Mouse (Mus musculus): ENCODE results near the gene Tango6. TPM values are rescaled to one million over a fixed set of nuclear protein-coding genes. Genes with fewer than 3 reads are reported as not detected.

The Tango6 gene
- 1 to 10 TPM; 5.7 to 7.1 TPM for total RNA-seq (2021)

DNA sequence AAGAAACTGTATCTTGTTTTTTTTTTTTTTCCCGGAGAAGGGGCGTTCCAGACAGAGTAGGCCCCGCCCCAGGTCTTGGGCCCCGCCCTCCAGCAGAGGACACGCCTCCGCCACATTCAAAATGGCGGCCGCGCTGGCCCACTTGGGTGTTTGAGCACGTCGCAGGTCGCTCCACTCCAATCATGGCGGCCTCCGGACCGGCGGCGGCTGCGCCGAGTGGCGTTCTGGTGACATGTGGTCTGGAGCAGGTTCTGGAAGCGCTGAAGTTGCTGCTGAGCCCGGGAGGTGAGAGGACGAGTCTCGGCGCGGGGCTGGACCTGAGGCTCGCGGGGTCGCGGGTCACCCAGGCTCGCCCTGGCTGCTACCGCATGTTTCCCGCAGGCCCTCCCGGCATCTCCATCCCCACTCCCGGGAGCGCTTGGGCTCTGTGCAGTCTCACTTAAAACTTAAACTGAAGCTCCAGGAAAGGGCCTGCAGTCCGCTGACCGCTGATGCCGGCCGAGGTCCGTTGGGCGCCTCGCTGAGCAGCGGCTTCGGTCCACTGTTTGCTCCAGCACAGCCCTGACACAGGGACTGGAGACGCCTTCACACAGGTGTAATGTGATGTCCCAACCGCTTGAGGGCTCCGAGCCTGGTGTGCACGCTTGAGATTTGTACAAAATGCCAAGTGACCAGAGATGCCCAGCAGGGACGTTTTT lies at the start of gene Tango6:
Tango6 (plus strand) TSS at position 98 of the 698 bp plus-strand sequence.
- DNase-seq (ENCODE audit: extremely low spot score in 1 of 2, low spot score in 1 of 2) = peak; percentile 81 to 86

DNA sequence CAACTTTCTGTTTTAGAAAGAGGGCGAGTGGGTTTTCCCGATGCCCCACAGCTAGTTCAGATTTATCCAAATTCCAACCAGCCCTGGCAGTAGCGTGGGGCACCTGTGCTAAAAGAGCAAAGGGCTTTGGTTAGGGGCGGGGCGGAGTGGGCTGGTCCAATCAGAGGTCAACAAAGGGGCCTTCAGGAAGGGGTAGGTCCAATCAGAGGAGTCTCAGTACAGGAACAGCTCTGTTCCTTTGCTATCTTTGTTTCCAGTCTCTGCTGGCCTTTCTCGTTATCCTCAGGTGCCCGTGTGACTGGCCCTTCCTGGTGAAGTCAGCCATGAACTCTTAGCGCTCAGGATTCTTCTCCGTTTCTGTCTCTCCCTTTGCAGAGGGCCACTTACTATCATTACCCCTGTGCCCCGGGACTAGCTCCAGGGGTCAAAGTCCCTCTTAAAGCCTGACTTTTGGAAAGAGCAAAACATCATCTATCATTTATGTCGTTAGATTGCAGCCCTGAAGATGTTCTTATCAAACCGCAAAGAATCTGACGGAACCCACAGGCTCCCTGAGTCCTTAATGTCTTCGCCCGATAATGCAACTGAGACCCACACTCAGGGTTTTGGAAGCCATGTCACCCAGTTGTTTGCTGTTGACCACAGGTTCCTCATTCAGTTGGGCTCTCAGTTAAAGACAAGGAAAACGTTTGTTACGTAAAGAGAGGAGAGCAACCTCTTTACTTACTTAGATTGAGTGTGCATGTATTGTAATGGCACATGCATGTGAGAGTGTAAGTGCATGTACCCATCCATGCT lies 49.3 kb upstream of the Tango6 start:
- DNase-seq (ENCODE audit: extremely low spot score in 1 of 2, low spot score in 1 of 2) = no peak

DNA sequence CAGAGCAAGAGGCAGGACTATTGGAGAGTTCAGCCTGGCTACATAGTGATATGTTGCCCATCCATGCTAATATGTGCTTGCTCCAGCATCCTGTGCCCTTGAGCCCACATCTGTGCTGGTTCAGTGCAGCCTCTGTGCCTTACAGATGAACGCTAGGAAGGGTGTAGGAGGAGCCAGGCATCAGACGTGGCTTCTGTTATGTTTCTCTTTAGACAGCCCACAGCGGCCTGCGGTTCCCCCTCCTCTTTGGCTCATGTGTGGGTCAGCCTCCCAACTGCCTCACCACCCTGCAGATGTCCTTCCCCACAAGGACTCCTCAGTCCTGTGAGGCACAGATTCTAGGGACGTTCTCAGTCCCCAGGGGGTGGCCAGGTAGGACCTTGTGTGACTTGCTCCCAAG lies 47.6 kb upstream of the Tango6 start:
- DNase-seq (ENCODE audit: extremely low spot score in 1 of 2, low spot score in 1 of 2) = no peak

DNA sequence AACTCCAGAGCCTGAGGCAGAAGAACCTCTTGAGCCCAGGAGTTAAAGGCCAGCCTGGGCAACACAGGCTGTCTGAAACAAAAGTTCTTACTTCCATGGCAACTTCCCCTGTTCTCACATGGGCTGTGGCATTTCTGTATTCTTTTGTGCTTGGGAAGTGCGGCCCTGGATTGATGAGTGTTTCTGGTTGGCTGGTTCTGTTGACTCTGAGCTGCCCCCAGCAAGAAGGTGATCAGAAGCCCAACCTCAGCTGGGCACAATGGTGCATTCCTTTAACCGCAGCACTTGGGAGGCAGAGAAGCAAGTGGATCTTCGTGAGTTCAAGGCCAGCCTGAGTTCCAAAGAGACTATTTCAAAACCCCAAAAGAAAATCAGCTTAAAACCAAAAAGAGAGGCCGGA lies 45.4 kb upstream of the Tango6 start:
- DNase-seq (ENCODE audit: extremely low spot score in 1 of 2, low spot score in 1 of 2) = no peak

DNA sequence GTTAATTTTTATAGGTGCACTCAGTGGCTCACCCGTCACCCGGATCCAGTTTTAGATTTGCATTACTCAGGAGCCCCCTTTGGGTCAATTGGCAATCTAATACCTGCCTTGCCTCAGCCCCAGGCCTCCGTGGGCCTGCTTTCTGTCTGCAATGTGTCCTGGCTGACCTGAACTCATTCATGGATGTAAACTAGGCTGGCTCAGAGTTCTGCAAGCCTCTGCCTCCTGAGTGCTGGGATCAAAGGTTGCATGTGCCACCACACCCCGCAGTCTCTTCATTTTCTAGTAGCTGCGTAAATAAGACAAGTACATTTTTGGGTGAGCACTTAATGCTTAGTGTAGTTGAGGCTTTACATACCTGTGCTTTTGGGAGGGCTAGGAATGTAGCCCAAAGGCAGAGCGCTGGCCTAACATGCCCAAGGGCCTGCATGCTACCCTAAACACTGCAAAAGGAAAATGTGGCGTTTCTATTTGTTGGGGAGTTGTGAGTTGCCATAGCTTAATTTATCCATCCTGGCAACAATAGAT lies 44.0 kb upstream of the Tango6 start:
- DNase-seq (ENCODE audit: extremely low spot score in 1 of 2, low spot score in 1 of 2) = no peak

DNA sequence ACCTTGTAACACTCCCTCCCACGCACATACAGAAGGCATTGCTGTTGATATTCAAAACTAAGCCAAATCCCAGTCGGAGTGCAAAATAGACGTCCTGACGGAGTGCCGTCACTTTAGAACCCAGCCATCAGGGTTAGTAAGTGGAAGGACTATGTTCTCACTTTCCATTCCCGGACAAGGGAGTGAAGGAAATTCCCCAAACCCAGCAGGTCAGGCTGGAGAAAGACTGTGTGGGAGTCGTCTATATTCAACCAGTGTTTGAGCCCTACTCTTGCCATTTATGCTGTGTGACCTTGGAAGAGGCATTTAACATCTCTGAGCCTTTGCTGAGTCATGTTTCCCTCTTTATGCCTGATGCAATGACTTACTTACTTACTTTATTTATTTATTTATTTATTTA lies 42.7 kb upstream of the Tango6 start:
- no peak for DNase-seq (ENCODE audit: extremely low spot score in 1 of 2, low spot score in 1 of 2)

DNA sequence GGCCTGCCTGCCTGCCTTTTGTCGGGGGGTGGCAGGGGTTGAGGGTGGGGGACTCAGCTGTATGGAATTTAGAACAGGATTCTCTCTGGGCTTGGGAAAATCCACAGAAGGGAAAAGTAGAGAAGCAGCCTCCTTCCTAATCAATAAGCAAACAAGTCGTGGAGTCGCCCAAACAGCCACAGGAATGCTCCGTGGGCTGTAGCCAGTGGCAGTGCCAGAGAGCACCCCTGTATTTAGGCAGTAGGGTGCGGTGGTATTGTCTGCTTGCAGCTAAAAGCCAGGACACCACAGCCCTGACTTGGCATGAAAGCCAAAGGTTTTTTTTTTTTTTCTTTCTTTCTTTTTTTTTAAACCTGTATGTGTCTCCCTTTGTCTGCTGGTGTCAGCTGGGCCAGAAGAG lies 41.9 kb upstream of the Tango6 start:
- DNase-seq (ENCODE audit: extremely low spot score in 1 of 2, low spot score in 1 of 2) = no peak

DNA sequence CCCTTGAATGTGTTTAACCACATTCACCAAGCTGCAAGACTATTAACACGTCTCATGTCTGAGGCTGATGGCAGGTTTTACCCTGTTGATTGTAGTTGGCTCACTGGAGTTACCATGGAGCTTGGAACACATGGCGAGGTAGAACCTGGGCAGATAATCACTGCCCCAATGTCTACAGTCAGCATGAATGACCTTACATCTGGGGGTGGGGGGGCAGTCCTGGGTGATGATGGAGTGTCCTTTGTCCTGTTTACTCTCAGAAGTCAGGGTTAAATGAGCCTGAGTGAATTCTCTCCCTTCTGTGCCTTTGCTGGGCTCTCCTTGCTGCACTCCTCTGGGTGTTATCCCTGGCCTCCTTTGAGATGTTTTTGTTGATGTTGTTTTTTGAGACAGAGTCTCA lies 40.7 kb upstream of the Tango6 start:
- DNase-seq (ENCODE audit: extremely low spot score in 1 of 2, low spot score in 1 of 2) = no peak

DNA sequence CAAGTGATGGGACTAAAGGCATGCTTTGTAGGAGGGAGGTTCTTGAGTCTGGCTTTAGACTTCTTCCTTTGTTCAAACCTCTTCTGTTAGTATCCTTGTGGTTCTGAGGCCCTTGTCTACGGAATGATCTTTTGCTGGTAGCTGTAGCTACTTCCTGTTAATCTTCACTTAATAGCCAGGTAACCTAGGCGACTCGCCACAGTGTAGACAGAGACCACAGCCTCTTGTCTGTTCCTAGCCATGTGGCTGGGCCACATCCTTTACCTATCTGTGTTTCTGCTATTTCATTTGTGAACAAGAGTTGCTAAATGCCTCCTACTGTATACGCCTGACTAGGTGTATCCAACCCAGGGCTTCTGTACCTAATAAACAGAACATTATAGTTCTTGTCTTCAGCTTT lies 39.8 kb upstream of the Tango6 start:
- DNase-seq (ENCODE audit: extremely low spot score in 1 of 2, low spot score in 1 of 2) = no peak

DNA sequence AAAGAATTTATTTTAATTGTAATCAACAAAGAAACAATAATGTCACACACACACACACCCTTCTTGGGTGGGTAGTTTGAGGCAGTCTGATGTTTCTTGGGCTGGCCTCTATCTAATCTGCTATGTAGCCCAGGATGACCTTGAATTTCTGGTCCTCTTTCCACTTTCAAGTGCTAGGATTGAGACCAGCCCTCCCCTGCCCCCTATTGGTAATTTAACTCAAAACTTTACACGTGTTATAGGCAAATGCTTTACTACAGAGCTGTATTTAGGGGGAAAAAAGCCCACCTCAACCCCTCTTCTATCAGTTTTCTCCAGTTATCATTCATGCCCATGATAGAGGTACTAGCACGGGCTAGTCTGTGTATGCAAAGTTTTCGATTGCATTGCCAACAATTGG lies 37.9 kb upstream of the Tango6 start:
- no peak for DNase-seq (ENCODE audit: extremely low spot score in 1 of 2, low spot score in 1 of 2)

DNA sequence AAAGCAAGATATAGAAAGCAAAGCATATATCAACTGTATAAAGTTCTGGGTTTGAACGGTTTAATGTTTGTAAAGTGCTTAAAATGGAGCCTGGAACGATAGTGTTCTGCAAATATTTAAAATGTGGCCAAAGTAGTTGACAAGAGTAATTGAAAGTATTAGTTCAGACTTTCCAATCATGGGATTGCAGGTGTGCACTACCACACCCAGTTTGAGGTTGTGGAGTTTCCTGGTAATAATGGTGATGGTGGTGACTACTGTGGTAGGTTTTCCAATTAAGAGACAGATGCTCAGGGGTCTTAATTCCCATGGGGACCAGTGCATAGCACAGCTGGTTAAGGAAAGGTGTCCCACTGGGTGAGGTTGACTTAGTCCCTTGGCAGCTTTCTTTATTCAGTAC lies 36.7 kb upstream of the Tango6 start:
- DNase-seq (ENCODE audit: extremely low spot score in 1 of 2, low spot score in 1 of 2) = no peak

DNA sequence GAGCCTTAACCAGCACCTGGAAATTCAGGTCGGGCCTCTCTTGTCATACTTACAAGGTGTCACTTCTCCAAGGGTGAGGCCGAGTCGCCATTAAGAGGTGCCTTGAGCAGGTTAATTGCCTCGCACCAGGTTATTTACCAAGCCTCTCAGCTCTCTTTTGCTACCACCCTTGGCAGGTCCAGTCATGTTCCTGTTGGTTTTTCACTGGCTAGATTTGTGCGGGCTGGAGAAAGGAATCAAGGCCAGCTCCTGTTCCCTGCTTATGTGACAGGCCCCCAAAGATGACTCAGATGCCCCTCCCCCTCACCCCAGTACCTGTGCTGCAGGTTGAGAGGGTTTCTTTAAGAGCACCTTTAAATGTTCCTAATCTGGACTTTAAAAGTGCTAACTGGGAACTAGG lies 36.1 kb upstream of the Tango6 start:
- no peak for DNase-seq (ENCODE audit: extremely low spot score in 1 of 2, low spot score in 1 of 2)

DNA sequence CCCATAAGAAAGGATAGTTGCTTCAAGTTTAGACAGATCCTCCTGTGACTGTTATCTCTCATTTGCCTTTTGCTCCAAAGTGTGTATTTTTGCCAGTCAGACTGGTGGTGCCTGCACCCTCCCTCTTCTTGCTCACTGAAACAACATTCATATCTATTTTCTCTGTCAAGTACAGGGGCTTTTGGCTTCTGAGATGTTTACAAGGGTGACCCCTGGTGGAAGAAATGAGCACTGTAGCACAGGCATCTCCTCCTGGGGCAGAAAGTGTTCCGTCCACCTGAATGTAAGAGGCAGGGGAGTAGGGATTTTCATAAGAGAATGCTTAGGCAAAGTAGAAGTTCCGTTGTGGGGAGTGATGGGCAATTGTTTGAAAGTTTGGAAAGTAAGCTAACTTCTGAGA lies 35.5 kb upstream of the Tango6 start:
- peak; percentile 69 to 92 for DNase-seq (ENCODE audit: extremely low spot score in 1 of 2, low spot score in 1 of 2)

DNA sequence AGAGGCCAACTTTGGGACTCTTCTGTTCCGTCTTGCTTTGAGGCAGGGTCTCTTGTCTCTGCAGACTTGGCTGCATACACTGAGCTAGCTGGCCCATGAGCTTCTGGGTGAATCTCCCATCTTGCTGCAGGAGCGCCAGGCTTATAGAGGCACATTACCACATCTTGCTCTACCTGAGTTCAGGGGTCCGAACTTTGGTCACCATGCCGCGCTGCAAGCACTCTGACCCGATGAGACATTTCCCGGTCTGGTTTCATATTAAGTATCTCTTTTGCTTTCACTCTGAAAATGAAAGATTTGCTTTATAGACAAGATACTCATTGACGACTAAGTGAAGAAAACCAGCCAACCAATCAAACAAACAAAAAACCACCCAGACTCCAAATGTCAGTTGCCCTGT lies 34.4 kb upstream of the Tango6 start:
- no peak for DNase-seq (ENCODE audit: extremely low spot score in 1 of 2, low spot score in 1 of 2)

DNA sequence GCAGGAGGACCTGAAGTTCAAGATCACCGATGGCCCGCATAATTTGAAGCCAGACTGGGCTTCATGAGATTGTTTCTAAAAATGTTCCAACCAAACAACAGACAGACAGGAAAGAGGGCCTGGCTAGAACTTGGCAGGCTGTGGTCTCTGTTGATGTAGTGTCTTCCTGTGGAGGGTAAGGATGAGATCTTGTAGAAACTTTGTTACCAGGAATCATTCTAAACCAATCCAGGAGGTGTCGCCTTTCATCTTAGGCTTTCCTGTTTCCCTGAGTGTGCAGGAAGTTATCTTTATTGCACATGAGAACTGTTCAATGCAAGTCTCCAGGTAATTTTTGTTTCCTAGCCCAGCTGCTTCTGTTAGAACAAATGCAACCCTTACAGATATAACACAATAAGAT lies 30.9 kb upstream of the Tango6 start:
- DNase-seq (ENCODE audit: extremely low spot score in 1 of 2, low spot score in 1 of 2) = no peak

DNA sequence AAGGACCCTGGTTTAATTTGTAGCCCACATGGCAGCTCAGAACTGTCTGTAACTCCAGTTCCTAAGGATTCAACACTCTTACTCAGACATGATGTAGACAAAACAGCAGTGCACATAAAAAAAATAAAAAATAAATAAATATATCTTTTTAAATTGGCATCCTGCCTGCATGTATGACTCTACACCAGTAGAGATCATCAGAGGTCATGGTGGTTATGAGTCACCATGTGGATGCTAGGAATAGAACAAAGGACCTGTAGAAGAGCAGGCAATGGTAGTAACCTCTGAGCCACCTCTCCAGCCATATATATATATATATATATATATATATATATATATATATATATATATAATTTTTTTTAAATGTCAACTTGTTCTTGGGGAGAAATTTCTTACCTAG lies 26.8 kb upstream of the Tango6 start:
- no peak for DNase-seq (ENCODE audit: extremely low spot score in 1 of 2, low spot score in 1 of 2)

DNA sequence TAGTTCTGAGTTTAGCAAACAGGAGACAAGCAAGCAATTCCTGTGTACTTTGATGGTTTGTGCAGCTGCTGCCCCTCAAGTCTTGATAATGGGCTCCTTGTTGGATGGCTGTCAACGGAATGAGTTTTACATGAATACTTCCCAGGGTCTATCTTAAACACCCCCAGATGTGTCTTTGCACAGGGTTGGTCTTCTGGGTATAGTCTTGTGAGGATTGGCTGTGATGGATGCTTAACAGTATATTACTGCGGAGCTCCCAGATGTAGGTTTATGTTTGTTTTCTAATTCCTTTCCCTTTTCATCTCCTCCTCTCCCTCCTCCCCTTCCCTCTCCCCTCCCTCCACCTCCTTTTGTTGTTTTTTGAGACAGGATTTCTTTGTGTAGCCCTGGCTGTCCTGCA lies 10.1 kb upstream of the Tango6 start:
- no peak for DNase-seq (ENCODE audit: extremely low spot score in 1 of 2, low spot score in 1 of 2)

DNA sequence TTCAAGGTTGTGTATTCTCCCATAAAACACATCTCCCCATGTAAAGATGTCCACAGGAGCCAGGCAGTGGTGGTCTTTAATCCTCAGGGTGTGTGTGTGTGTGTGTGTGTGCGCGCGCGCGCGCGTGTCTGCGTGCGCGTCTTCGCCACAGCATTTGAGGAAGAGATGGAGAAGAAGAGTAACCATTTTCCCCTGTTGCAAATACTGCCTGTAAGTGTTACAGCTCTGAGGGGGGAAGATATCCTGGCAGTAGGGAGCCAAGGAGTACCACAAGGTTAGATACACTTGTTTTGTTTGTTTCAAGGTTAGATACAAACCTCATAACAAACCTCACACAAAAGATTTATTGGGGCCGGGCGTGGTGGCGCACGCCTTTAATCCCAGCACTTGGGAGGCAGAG lies 8.6 kb upstream of the Tango6 start:
- DNase-seq (ENCODE audit: extremely low spot score in 1 of 2, low spot score in 1 of 2) = no peak

DNA sequence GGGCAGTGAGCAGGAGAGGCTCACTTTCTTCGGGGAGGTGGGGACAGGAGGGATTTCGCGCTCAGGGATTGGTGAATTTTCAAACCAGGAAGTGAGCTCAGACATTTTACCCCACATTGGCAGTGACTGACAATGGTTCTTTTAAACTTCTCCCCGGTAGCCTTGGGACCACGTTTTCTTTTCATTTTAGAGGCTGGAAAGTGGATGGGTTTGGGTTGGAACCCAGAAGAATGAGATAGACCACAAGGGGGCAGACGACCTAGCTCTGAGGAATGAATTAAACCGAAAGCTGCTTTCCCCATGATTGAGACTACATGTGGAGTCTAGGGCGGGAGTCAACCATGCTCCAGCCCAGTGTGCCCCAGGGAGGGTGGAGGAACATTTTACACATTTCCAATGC lies 8.0 kb upstream of the Tango6 start:
- DNase-seq (ENCODE audit: extremely low spot score in 1 of 2, low spot score in 1 of 2) = no peak

DNA sequence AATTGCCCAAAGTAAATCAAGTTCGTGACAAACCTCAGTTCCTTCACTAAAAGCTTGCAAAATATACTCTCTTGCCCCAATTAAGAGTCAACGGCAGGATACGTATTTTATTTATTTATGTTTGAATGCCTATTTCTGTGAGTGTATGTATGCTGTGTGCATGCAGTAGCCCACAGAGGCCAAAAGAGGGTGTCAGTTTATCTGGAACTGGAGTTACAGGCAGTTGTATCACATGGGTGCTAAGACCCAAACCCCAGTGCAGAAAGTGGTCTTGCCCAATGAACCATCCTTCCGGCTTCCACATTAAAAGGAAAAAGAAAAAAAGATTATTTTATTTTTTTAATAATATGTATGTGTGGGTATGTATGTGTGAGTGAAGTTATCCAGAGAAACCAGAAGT lies 1.5 kb downstream of the Tango6 start:
- no peak for DNase-seq (ENCODE audit: extremely low spot score in 1 of 2, low spot score in 1 of 2)

DNA sequence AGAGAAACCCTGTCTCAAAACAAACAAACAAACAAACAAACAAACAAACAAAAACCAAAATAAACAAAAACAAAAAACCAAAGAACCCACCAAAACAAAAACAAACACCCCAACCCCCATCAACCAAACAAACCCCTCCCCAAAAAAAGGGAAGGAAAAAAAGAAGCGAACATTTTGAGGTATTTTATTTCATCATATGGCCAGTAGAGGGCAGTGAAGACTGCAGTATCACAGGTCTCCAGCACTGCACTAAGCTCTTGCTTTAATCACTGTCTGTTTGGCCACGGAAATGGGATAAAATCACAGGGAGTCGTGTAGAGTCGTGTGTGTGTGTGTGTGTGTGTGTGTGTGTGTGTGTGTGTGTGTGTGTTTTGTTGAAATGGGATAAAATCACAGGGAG lies 4.6 kb downstream of the Tango6 start:
- DNase-seq (ENCODE audit: extremely low spot score in 1 of 2, low spot score in 1 of 2) = no peak

DNA sequence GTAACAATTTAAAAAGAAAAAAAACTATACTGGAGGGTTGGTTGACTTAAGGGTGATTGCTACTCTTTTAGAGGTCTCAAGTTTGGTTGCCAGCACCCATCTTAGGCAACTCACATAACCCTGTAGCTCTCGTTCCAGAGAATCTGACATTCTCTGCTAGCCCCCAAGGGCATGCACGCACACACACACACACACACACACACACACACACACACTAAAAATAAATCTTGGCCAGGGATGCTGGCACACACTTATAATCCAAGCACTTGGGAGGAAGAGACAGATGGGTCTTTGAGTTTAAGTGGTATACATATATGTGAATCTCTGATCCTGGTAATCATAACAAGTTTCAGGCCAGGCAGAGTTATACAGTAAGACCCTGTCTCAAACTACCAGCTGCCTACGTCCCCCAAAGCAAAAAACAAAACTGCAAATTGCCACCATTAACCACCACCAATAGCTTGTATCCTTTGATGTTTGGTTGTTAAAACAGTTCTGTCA lies 14.9 kb downstream of the Tango6 start:
- DNase-seq (ENCODE audit: extremely low spot score in 1 of 2, low spot score in 1 of 2) = no peak

Data from layer of hippocampus, postnatal 25 days (tissue).